Mouse (Mus musculus) right cerebral cortex, postnatal 25 days (tissue): ENCODE measurements at regions not wholly inside any gene's neighbourhood (a gene's known extent, or its start where the extent isn't known, plus 50 kb on each side); places are given as distances from the start of the nearest gene placed in this dataset.
A peak's percentile ranks its signal among the peaks of the same experiment; 100 is the strongest.

Experiments used
- DNase-seq: peaks from one replicate; pipeline ENCODE4 v3.0.0; 2022

DNA sequence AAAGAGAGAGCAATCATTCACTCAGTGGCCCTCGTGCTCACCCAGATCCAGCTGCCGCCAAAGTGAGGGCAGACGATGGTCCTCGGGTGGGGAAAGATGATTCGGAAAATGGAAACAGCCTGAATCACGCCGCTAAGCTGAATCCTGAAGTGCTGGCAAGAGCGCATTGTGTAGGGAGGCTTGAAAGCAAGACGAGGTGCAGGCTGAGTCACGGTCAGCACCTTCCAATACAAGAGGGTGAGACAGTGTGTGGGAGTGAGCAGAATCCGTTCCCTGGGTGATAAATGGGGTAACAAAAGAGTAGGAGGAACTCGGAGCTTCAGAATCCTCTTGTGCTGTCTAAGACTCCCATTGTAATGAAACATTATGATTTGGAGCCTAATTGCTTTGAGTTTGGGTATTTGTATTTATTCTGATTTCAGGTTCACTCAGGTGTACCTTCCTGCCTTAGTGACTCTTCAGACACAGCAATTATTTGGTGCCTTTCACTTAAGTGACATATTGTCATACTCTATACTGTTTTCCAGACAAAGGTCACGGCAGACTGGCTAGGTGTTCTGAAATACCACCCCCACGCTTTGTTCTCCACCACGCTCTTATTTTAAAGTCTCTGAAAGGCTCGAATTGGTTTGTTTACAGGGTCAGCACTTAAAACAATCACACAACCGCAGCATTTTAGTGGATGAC, 70.0 kb downstream of the Mbip start:
- peak; percentile 56 for DNase-seq

DNA sequence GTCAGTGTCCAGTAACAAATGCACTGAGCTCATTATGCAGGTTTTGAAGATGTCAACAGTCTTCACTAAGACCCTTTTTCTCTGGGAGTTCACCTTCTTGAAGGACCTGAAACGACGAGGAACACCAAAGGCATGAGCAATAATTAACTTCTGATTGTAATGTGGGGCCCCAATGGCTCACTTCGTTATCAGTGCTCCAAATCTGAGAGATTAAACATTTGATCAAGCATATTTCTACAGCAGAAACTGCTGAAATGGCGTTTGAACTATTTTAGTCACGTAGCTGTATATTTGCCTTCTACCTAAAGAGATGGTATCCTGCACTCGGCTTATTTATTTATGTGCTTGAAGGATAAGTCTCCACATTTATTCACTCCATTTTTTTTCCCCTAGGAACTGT, 80.6 kb downstream of the Mbip start:
- no peak for DNase-seq

DNA sequence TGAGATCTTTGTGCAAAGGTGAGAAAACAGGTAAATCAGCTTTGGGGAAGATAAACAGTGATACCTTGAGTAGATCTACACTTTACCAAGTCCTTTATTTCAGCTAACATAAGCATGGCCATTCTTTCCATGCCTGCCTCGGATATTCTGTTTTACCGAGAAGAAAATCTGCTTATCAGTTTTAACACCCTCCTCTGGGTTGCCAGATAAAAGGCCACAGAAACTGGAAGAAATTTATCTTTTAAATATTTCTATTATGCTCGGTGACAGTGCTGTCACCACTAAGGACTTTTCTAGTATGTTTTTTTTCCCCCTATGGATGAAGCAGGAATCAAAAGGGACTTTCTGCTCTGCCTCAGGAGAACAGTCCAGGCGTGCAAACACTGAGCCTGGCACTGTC, 84.2 kb downstream of the Mbip start:
- DNase-seq, result no peak

DNA sequence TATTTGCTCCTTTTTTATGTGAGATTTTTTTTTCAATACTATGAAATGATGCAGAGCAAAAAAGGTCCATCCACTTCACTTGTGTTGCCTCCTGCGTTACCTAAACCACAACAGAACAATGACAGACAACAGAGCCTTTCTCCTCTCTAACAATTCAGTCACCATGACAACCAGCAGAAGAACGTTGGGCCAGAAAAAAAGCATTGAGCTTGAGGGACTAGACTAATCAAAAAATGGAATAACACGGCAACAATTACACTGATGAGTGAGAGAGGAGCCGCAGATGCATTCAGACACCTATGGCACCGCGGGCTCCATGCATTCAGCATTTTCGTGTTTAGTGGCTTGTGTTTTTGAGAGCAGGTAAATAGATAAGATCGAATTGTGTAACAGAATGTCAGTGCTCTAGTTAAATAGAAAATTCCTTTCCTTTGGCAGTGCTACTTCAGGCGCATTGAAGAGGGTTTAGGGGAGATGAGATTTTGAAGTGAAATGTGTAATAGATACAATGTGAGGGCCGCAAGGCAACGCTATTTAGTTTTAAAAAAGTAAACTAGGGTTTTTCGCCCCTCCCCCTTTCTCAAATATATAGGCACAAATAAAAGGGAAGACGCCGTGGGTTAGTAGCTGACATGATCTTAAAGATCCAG, 87.2 kb downstream of the Mbip start:
- peak; percentile 12 for DNase-seq

DNA sequence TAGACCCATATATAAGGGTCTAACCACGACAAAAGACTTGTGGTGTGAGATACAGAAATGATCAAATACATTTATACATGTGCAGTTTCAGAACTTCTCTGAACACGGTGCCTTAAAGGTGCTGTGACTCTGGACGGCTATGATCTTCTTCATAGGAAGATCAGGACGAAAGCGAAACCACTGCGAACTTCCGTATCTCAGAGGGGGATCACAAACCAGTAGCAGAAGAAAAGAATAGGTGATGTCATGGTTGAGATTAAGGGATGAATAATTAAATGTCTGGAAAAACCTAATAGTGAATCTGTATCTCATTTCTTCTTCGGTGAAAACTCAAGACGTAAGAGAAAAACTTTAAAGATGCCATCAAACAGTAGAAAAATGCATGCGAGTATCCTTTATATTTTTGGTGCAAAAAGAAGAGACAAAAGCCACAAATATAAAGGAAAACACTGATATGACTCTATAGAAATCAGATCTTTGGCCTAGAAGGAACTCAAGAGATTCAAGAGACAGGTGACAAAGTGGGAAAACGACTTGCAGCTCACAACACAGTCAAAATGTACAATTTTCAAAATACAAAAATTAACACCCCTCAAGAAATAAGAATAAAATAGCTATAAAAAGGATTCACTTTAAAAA, 89.3 kb downstream of the Mbip start:
- no peak for DNase-seq

DNA sequence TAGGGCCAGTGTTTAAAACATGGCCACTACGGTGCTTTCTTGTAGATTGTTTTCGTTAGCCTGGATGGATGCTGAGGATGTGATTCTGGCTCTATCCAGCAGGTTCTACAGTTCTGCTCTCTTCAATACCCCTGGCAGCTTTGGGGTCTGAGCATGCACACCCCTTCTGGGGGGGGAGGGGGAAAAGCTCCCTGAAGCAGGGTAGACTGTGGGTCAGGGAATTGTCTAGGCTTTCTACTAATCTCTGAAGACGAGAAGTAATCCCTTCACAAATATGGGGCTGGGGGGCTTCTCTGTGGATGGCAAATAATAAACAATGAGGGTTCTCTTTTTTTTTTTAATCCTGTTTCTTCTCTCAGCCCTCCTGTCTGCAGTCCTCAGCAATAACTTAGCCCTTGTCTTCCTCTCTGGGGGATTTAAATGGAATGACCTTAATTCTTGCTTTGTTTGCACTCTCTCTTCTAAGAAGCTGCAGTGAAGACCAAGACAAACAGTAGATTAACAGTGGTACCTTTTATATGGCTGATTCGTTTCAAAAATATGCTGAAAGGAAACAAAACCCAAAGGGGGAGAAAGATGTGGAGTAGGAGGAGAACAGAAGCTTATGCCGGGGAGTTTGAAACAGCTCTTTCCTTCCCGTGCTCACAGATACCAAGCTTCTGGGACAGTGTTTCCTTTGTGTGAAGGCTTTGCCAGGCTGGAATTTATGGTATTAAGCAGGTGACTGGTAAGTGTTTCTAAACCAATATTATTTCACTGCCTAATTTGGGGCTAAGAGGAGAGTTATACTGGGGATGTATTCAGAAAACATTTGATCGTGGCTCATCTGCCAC, 92.9 kb downstream of the Mbip start:
- no peak for DNase-seq

DNA sequence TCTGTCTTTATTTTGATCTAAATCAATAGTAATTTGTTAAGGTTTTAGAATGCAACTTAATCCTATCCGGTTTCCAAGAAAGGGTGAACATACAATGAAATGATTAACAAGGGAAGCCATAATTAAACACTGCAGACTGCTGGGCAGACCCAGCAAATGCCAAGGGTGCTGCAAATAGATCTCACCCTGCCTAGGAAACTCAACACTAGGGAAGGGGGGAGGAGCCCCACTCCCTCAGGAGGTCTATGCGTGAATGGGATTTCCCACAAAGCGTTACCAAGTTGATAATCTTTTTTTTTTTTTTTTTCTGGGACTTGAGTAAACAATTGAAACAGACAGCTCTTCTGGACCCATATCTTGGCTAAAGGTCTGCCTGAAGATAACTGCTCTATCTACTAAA, 95.4 kb downstream of the Mbip start:
- no peak for DNase-seq

DNA sequence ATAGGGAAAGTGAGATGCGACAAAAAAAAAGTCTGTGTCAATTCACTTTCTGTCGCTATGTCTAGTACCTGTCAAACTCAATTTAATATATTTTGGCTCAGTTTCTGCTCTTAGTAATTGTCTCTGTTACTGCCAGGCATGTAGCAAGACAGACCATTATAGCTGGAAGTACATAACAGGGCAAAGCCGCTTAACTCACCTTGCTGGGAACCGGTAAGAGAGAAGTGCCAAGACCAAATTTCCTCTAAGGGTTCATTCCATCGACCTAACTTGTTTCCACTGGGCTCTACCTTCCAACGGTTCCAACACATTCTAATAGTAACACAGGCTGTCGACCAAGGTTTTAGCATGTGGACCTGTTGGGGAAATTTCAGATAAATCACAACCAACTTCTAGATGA, 99.3 kb downstream of the Mbip start:
- DNase-seq, result no peak

DNA sequence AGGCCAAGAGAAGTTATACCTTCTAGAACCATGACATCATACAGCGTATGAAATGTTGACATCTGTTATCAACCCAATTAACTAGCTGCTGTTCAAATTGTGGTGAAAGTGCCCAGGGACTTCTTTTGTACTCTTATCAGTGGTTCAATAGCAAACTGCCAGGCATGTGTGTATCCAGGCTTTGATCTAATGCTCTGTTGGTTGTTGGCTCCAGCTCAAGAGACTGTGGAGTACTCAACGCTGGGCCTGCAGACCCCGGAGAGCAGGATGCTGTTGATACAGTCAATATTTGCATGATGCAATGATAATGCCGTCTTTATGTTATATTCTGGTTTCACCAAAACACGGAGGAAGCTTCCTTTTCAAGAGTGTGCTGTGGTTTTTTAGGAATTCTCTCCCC, 102.9 kb downstream of the Mbip start:
- DNase-seq, result no peak

DNA sequence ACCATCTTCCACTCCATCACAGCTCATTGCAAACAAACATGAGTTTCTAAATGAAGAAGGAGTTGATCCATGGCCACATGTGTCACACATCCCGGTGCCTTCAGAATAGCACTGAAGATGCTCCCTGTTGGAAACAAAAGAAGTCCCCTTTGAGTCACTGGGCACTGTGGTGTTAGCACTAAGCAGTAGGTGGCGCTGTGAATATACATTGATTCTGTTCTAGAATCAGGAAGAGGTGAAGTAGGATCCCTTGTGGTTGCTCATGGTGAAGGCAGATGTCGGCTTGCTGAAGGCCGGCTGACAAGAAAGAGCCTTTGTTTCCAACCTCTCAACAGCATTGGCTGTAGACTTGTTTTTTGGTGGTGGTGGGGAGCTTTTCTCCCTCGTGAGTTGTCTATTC, 104.0 kb downstream of the Mbip start:
- no peak for DNase-seq

DNA sequence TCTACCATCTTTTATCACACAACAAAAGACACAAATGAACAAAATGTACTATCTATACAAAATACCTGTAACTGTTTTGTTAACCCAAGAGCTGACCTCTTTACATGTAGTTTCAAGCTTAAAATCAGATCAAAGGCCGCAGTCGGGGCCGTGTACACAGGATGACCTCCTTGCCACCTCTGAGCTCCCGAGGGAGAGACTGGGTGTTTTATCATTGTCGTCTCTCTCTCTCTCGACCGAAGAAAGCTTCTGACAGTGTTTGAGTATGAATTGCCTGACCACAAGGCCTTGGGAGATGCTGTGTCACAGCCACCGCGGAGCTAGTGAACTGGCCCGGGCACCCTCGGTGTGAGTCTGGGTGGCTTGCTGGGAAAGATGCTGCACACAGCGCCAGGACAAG, 105.5 kb downstream of the Mbip start:
- DNase-seq, result no peak

DNA sequence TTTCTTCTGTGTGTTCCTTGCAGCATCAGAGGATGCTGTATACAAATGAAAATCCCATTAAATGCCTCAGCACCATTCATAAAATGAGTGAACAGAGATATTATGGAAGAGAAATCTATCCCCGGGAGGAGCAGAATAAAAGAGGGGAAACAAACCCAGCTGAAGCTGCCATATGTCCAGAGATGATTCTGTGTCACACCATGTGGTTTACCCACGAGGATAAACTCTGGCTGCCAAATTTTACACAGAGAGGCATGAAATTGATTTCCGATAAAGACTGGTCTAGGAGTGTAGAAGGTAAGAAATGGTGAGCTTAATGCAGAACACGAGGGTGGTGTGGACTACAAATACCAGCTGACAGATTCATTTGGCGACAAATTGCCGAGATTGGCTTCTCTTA, 111.1 kb downstream of the Mbip start:
- no peak for DNase-seq

DNA sequence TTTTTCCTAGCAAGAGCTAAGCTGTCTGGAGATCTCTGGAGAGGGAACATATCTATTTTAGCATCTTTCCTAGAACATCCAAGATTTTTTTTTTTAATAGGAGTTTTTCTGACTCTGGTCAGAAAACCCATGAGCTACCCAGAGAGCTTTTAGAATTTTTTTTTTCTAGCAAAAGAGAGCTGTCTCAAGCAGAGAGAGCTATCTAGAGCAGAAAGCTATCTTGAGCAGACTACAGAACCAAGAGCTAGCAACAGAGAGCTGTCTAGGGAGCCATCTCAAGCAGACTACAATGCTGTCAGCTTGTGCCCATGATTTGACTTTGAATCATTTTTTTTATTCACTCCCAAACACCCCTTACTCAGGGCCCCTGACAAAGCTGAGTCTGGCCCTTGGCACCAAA, 112.5 kb downstream of the Mbip start:
- no peak for DNase-seq

DNA sequence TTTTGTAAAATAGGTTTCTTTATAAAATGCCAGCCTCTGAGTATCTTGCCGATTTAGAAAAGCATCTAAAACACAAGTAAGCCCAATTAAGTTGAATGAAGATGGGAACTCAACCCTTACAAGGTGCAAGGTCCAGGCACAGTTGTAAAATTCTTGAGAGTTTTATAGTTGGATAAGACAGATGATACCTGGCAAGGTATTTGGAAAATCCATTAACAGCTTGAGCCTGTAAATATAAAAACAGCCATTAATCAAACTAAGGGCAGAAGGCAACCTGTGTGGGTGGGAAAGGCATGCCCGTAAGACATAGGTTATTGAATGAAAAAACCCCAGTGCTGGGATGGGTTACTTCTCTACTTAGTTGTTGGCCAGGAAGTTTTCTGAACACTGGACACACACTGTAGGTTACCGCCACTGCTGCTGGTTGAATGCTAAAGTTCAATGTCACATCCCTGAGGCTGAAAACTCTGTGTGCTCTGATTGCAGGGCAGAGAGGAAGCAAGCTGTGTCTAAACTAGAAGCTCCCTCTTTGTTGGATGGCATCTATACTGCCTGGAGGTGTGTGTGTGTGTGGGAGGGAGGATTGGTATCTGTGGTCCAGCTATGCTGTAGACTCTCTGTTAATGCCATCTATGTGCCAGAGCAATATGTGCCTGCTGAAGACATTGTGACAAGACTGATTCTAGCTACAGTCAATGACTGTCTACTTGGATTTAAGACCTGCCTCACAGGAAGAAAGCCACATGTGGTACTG, 121.4 kb downstream of the Mbip start:
- DNase-seq, result no peak

DNA sequence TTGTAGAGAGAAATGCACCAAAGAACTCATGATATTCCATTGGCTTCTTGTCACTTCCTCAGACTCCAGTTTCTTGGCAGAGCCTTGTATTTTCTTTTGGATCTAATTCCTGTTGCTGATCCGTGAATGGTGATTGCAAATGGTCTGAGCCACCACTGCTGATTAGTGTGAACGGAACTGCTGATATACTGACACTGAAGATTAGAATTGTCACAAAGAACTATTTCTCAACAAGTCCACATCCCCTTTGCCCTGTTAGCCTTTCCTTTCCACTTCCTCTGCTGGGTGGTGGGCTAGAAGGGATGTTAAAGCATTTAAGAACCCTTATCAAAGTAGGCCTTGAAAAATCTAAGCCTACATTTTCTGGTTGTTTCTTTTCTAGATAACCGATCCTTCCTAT, 152.2 kb downstream of the Mbip start:
- DNase-seq, result no peak

DNA sequence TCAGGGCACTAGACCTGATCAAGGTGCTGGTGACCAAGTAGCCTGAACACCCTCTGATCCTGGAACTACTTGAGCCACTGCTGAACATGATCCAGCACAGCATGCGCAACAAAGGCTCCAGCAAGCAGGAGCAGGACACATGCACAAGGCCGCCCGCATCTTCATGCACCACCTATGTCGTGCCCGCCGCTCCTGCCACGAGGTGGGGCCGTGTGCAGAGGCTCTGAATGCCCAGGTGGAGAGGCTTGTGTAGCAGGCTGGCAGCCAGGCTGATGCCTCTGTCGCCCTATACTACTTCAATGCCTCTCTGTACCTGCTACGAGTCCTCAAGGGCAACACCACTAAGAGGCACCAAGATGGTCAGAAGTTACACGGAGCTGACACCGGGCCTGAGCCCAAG, 156.1 kb downstream of the Mbip start:
- DNase-seq, result no peak

DNA sequence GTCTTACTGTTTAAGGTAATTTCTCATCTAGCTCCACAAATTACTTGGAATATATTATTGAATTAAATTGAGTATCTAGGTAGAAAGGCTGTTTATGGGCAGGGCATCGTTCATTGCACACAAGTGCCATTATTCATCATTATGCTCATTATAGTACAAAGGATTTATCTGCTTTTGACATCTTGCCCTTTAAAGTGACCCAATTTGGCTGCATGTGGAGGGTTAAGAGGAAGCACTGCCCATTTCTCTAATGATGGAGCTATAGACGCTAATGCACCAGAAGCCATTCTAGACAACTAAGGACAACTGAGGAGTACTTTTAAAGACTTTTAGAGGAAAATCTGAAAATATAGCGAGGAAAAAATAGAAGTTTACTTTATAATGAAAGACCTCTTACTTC, 185.0 kb downstream of the Mbip start:
- DNase-seq, result no peak

DNA sequence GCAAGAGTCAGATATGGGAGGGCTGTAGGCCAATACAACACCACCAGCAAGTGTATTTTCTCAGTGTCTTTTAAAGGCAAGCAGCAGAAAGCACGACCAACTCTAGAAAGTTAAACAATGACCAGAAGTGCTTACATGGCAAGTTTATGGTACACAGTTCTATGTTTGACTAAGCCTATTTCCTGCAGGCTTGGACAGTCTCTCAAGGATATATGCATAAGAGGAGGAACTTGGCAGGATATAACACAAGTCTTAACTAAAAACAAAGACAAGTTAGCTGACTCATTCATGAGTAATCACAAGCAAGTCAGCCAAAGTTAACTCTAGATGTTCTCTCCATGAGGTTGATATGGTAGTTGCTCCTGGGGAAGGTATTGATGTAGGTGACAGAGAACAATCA, 201.3 kb downstream of the Mbip start:
- no peak for DNase-seq

DNA sequence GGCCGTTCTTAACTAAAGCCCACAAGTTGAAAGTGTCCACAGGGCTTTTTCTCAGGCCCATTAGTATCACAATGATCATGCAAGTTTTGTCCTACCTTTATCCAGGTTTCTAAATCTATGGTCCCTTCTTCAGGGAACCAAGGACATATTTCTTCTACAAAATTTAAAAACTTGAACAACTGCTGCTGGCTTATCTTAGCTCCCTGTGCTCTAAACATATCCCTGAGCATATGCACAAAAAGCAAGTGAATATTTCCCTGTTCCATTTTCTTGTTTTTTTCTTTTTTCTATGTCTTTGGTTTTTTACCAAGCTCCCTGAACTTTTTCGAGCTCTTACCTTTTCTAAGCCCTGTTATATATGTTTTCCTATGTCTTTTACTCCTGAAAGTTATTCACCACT, 201.9 kb downstream of the Mbip start:
- DNase-seq, result no peak

DNA sequence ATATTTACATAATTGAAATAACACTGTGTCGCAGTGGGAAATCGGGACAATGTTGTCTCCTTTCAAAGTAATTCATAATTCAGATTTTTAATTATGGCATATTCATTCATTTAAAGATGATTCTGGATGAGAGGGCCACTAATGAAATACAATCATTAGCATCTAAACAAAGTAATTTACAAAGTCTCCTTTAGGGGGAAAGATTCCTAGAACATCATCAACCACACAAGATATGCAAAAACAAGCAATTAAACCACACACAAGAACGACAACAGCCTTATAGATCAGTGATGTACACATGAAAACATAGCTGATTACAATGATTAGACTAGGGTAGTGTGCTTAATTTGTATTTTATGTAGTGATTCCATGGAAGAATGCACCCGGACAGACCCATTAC, 231.2 kb downstream of the Mbip start:
- no peak for DNase-seq

DNA sequence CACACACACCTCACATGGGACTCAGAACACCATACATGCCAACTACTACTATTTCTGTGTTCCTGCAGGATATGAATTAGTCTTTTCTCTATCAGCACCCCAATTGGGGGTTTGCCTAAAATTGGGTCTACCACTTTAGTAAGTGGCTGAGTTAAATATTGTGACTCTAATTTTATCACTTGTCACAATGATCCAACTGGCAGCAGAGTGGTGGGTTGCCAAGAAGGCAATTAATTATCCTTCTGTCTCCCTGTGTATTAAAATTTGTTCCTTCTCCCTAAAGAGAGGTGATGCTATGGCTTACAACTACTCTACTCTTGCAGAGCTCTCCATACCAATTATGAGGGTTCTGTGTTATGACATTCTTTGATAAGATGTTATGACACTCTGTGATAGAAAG, 245.3 kb downstream of the Brms1l start:
- no peak for DNase-seq

DNA sequence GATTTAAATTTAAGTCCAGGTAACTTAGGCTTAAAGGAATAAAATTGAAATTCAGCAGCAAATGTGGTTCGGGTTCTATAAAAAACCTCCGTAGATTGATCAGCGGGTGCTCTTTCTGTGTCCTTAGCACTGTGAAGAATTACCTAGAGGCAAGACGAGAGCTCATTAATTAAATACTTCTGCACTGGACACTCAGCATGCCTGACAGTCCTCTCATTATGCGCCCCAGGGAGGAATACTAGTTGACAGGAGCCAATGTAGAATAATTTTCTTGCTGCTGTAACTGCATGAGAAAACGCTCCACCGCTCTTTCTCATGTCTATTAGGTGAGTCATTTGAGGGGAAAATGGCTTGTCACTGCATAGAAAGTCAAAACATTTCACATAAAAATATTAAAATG, 228.1 kb downstream of the Brms1l start:
- no peak for DNase-seq

DNA sequence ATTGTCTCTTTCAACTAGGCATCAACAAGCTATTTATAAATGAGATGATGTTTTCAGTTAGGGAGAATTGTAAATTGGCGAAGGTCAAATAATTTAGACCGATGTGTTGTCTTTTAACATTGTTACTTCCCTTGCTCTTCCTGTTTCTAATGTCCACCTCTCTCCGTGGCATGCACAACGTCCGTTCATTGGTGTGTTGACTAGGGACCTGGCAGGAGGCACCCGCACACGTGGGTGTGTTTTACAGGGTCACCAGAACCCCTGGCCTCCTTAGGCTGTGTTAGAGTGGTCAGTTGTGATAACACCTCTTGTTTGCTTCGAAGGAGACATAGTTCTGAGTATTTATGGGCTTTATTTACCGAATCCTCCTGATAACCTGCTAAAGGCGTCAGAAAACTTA, 222.8 kb downstream of the Brms1l start:
- DNase-seq, result no peak
